Mouse (Mus musculus) 3134 (cell line): ENCODE measurements around the gene Itga10.
"Not testable (repeated sequence)": the region's sequence is repeated elsewhere in the genome, so short reads cannot be mapped to it uniquely, and the experiment has no call there.

Experiments used
- DNase-seq: peaks from one replicate; pipeline ENCODE4 v3.0.0-alpha.2; 2011; ENCODE audit warnings: low spot score; ENCODE audit not compliant: insufficient read length; ENCODE audit errors: extremely low read depth

Itga10 gene

DNA sequence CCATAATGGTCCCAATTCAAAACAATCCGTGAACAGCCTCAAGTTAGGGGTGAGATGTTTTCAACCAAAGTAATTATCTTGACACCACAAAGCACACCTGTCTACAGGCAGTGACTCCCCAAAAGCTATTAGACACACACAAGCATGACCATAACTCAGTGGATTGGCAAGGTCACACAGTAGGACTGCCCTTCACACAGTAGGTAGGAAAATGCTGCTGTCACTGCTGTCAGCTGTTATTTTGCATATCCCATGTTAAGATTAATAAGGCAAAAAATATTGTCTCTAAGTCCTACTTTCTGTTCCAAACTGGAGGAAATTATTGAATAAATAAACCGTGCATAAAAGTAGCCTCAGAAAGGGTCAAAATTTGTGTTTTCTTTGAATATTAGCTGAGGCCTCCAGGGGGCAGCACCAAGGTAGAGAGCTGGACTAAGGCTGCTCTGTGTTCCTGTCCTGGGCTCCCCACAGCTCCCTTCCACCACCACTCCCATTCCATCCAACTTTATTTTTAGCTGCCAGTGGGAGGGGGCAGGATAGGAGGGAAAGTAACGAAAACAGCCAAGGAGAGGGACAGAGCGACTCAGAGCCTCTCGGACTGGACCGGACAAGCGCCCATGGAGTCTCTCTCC lies at the start of gene Itga10:
Itga10 (plus strand) TSS at position 567 of the 632 bp plus-strand sequence.
- DNase-seq = no peak

DNA sequence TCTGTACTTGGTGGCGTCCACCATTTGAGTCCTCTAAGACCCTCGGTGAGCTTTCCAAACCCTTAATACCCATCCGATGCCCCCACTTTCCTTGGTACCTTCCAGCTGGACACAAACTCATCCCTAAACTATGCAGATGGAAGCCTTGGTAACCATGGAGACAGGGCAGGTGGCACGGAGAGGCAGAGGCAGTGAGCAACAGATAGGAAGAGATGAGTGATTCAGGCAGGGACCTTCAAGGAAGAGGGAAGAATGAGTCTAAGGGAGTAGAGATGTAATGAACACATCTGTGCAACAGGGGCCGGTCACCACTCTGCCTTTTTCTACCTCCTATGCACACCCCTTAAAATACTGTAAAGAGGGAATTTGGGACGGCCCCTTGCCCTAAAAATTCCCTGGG lies 49.7 kb upstream of the Itga10 start:
- no peak for DNase-seq

DNA sequence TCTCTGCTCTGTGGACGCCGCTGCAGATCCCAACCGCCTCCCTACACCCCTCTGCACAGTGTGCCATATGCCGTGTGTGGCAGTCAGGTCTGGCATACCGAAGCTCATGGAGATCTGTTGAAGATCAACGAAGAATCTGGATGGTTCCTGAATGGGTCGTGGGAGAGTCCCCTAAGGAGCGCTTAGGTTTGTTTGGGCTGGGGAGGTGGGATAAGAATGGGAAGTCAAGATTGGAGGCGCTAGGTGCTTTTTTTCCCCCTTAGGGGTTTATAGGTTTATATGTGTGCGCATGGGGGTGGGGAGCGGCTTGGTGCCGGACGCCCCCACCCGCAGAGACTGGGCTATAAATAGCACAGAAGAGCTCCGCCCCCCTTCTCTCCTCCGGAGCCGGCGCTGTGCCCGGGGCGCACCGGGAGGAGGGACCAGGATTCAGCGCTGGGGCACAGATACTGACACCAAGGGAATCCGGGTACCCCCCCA lies 49.1 kb upstream of the Itga10 start, which contains the start of gene Ankrd34a:
Ankrd34a (plus strand) TSS at position 409 of the 480 bp plus-strand sequence.
- DNase-seq = no peak

DNA sequence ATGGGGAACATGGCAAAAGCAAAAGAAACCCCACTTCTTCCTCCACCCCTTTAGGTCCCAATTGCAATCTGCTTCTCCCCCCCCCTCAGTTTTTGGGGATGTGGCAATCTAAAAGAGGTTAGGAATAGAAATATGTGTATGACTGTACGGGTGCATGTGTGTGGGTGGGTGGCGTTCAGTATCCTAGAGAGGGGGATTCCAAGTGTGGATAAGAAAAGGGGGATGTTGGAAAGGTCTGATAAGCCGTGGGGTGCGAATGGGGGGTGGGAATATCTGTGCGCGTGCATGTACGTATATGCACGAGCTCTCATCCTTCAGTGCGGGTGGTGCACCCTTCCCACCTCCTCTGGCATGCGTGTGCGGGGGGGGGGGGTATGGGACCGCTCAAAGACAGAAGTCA lies 48.5 kb upstream of the Itga10 start:
- no peak for DNase-seq

DNA sequence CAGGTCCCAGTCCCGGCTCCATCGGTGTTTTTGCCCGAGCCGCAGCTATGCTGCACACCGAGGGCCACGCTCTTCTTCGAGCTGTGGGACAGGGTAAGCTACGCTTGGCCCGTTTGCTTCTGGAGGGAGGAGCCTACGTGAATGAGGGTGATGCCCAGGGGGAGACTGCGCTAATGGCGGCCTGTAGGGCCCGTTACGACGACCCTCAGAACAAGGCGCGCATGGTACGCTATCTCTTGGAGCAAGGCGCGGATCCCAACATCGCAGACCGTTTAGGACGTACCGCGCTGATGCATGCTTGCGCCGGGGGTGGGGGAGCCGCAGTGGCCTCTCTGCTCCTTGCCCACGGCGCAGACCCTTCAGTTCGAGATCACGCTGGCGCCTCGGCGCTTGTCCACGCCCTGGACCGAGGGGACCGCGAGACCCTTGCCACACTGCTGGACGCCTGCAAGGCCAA lies 47.9 kb upstream of the Itga10 start:
- DNase-seq = no peak

DNA sequence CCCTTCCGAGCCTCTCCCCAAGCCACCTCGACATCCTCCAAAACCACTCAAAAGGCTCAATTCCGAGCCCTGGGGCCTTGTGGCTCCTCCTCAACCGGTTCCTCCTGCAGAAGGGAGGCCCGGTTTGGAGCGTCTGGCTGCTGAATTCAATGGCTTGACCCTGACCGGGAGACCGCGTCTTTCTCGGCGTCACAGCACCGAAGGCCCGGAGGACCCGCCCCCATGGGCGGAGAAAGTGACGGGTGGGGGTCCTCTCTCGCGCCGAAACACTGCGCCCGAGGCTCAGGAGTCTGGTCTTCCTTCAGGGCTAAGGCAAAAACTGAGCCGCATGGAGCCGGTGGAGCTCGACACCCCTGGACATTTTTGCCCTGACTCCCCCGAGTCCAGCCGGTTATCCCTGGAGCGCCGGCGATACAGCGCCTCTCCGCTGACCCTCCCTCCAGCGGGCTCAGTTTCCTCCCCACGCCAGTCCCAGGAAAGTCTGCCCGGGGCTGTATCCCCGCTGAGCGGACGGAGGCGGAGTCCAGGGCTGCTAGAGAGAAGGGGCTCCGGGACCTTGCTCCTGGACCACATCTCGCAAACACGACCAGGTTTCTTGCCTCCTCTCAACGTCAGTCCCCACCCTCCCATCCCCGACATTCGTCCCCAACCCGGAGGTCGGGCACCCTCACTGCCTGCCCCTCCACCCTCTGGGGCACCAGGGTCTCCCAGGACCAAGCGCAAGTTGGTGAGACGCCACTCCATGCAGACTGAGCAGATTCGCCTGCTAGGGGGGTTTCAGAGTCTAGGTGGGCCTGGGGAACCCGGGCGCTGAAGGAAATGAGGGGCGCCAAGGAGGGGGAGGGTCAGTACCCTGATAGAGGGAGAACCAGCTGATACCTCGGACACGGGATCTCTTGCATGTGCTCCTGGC lies 47.0 kb upstream of the Itga10 start:
- no peak for DNase-seq

DNA sequence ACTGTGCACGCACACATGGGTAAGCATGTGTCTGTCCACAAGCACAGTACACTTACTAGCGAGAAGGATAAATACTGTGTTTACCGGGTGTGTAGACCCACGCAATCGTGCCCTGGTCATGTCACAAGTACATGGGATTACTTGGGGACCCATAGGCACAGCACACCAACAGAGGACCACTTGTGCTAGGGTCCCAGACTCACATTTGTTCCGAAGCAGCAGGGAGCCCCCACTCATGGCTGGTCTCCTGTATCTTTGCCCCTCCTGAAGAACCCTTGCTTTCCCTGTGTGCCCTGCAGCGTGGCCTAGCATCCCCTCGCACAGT lies 46.4 kb upstream of the Itga10 start:
- DNase-seq = no peak

DNA sequence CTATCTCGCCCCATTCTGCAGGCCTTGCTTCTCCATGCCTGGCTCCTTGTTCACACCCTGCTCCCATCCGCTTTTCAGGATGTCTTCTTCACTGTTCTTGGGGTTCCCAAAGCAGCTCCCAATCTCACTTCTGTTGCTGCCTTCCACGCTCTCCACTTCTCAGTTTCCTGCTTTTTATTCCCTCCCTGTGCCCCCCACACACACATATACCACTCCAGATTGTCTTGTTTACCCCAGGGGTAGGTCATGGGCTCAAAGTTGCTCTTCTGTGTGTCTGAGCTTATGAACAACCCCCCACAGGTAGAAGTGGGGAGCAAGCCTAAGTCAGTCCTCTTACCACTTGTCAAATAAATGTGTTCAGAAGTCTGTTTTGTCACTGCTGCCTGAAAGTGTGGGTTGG lies 46.0 kb upstream of the Itga10 start:
- DNase-seq = no peak

DNA sequence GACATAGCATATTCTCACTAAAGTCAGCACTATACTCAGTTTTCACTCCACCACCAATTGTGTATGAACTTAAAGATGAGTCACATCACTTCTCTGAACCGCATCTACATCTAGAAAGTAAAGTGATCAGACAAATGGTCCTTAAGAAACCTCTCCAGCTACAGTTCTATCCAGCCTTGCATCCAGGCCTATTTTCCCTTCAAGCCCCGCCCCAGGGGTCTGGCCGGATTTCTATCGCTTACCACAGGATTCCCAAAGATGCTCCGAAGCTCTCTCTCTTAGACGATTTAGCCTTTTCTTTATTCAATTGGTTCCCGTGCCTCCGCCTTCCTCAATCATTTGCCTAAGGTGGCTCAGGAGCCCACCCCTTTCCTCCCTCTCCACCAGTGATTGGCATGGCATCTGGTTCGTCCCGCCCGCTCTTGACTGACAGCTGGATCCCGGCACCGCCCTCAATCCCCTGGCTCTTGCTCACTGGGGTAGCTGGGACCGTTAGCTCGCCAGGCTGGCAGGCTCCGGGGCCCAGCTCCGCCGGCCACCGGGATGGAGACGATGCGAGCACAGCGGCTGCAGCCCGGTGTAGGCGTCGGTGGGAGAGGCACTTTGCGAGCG lies 44.6 kb upstream of the Itga10 start, which contains the start of gene Lix1l:
Lix1l (plus strand) TSS at position 511 of the 612 bp plus-strand sequence.
- peak; percentile 98 for DNase-seq

DNA sequence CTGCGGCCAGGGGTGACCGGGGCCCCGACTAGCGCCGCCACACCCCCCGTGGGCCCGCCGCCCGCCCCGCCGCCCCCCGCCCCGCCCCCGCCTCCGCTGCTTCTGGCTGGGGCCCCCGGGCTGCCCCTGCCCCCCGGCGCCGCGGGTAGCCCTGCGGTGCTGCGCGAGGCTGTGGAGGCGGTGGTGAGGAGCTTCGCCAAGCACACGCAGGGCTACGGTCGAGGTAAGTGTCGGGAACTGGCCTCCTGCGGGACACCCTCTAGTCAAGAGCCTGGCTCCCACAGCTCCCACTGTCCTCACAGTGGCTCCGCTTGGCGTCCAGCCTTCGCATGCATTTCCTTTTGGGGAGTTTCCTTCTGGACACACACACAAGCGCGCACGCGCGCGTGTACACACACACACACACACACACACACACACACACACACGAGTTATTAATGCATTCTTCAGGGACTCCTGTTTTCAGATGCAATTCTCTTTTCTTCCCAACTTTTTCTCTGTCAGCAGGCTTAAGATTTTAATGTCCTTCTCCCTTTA lies 44.1 kb upstream of the Itga10 start:
- peak; percentile 82 for DNase-seq

DNA sequence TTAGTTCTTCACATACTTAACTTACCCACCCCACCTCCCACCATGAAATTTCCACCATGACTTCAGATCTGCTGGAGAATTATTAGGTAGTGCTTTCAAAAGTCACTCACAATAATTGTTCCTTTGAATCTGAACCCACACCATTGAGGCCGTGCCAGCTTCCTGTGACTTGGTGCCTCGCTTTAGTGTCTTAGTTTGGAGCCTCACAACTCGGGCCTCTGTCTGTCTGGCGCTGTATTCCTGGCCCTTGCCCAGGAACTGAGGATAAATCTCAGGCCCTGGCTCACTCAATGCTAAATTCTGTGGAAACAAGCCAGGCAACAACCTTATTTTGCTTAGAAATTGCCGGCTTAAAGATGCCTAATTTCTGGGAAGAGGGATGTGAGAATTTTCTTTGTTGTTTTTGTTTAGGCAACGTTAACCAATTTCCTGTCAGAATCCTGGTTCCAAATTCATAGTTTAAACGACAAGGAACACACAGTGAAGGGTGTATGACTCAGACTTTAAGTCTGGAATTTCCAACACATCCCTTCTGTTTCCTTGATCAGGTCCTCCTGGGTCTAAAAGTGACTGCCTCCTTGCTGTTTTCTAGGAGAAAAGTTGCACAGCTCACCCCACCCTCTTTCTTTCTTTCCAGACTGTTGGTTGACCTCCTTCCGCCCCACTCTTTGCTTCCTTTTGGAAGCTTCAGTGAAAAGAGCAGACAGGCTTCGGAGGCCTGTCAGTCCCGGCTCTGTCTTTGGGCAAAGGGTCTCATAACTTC lies 43.3 kb upstream of the Itga10 start:
- no peak for DNase-seq

DNA sequence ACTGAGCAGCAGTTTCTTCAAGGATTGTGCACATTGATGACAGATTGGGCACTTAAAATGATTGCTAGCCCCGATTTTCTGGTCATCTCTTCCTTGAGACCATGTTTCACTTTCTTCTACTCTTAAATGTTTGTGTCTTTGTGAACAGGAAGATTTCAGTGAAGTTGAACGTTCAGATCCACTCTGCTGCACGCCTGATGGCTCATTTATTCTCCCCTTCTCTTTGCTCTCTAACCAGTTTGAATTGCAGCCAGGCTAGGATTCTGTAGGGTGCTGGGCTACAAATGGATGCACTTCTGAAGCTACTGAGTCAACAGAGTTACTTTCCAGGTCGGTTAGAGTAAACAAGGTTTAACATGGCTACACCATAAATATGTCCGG lies 42.7 kb upstream of the Itga10 start:
- no peak for DNase-seq

DNA sequence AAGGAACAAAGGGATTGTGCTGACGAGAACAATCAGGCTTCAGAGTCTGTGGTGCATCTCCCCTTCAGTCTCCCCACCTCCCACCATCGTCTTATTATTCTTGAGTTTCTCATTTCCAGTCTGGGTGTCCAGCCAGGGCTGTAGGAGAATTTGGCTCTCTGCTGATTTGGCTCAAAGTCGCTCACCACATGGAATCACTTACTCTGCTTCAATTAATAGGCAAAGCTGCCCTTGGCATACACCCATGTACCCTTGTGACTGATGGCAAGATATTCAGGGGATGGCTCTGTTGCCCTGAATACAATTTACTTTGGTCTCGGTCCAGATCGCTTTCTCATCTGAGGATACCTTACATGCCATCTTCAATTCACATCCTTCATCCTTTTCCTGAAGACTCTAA lies 42.1 kb upstream of the Itga10 start:
- no peak for DNase-seq

DNA sequence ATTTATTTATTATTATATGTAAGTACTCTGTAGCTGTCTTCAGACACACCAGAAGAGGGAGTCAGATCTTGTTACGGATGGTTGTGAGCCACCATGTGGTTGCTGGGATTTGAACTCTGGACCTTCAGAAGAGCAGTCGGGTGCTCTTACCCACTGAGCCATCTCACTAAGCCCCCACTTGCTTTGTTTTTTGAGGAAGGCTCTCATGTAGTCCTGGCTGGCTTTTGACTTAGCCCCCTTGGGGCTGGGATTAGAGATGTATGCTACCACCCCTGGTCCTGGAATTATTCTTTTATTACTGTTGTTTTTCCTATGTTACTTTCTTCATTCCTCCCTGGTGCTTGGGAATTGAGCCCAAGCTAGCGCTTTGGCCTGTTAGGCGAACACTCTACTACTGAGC lies 39.4 kb upstream of the Itga10 start:
- DNase-seq = not testable (repeated sequence)

DNA sequence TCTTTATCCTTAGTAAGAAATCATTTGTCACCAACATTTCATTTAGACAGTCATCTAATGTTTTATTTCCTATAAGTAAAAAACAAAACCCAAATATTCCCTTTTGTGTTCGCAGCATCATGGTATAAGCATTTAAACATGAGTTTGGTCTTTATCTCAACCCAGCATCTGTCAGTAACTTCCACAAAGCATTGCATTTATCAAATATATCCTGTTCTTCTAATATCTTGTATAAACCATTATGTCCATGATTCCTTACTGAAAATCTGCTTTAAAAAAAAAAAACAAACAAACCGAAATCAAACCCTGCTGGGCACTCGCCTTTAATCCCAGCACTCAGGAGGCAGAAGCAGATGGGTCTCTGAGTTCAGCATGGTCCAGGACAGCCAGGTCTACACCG lies 38.8 kb upstream of the Itga10 start:
- DNase-seq = no peak

DNA sequence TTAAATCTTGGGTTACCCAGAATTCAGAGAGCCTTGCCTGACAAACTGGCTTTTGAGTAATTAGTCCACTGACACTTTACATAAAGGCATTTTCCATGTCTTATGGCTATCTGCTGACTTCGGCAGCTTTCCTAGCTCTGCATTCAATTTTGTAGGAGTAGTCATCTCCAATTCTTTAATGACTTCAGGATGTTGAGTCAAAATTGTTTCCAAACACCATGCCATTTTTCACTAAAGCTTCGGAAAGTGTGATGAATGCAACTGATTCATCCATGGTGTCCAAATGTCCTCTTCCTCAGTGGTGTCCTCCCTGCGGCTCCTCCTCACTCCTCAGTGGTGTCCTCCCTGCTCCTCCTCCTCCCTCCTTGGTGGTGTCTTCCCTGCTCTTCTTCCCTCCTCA lies 27.4 kb upstream of the Itga10 start:
- no peak for DNase-seq

DNA sequence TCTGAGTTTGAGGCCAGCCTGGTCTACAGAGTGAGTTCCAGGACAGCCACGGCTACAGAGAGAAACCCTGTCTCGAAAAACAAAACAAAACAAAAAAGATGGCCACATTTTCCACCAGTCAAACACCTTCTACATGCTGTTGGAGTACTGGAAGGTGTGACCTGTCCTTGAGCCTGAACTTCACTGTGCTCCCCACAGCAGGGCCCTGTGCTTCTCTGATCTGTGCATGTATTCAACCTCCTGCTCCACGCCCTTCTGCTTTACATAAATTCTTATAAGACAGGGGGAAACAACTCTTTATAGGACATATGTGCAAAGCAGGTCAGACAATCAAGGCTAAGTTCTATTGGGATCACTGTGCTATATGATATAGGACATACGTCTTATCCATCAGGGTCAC lies 22.2 kb upstream of the Itga10 start:
- DNase-seq = no peak

DNA sequence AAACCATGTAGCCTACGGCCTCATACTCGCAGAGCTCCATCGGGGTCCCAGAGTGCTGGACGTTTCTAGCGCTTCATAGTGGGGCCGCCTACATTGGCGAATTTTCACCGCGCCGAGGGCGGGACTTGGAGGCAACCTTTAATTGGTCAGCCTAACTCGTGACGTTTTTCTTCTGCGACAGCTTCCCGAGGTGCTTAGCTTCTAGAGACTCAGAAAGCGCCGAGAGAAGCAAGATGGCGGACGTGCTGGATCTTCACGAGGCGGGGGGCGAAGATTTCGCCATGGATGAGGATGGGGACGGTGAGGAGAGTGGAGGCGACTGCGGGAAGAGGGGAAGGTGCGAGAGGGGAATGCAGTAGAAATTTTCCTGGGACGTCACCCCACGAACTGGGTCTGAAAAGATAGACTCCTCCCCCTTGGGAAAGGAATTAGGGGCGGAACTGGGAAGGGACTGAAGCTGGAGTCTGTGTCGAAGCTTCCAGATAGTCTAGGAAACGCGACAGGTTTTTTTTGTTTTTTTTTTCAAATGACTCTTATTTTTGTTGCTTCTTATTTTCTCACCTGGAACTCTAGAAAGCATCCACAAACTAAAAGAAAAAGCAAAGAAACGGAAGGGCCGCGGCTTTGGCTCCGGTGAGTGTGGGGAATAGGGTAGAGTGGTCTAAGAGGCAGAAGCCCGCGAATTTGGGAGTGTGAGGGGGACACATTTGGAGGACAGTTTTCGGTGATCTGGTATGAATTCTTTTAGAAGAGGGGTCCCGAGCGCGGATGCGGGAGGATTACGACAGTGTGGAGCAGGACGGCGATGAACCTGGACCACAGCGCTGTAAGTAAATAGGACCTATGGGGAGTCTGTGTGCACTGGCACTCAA lies 15.4 kb upstream of the Itga10 start, which contains the start of gene Rbm8a:
Rbm8a (plus strand) TSS at position 205 of the 872 bp plus-strand sequence.
- DNase-seq = peak; percentile 91

DNA sequence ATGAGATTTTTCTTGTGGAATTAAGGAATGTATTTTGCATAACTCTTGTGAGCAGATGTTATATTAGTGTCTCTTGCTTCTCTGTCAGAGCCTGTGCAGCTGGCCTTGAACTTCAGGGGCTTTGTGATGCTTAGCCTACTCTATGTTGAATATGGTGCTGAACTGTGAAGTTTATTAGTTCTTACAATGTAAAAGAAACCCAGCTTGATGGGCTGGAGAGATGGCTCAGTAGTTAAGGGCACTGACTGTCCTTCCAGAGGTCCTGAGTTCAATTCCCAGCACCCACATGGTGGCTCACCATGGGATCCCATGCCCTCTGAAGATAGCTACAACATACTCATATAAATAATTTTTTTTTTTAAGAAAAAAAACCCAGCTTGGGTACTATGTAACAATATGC lies 13.3 kb upstream of the Itga10 start:
- no peak for DNase-seq
